Mouse (Mus musculus): ENCODE data around the gene Gprc5b. TPM values are rescaled to one million over a fixed set of nuclear protein-coding genes. Genes with fewer than 3 reads are reported as not detected.

The Gprc5b gene
- polyA plus RNA-seq (2012; rRNA removed), result 27.9 and 56.2 TPM in 2 replicates

DNA sequence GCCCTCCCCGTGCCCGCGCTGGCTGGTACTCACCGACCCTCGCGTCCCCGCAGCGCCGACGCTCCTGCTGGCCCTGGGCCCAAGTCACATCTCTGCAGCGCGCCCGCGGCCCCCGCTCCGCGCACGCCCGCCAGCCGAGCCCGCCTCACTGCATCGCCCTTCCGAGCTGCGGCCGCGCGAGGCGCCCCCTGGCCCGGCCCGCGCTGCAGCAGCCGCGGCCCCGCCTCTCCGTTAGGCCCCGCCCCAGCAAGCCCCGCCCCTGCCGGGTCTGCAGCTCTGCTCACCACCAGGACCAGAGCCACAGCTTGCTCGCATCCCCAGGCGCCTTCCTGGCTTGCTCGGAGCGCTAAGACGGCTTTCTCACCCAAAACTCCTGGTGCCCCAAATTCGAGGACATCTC is at the start of gene Gprc5b:
Gene Gprc5b (minus strand): TSS at position 205 of the 400 bp plus-strand sequence.
- DNase-seq (ENCODE audit: low read depth), result no peak

DNA sequence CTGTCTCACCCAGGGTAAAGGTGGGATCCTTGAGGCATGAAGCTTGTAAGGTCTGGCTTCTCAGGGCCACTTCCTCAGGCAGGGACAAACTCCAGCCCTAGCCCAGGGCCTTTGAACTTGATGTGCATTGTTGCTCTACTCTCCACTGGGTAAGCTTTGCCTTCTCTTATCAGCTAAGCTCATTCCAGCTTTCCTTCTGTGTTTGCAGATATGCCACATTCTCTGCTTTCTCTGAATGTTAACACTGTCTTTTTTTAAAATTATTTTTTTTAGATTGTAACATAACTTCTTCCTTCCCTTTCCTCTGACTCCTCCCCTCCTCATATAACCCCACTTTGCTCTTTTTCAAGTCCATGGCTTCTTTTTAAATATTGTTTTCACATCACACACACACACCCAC is 46.5 kb upstream of the Gprc5b start:
- no peak for DNase-seq (ENCODE audit: low read depth)

DNA sequence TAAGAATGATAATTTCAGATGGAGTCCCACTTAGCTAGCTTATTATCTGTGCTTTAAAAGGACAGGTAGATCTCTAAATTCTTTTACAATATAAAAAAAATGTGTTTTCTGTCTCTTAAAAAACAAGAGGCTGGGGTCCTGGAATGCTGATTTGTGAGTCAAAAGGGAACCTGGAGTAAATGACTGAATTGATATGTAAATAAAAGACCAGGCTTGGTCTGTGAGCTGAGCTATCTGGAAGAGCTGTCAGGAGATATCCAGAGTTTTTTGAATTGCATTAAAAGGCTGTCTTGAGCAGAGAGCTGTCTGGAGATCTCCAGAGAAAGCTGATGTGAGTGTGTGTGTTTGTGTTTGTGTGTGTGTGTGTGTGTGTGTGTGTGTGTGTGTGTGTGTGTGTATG is 42.6 kb upstream of the Gprc5b start:
- no peak for DNase-seq (ENCODE audit: low read depth)

- no peak for DNase-seq (ENCODE audit: low read depth)
Measured at GRCm38 (mm10) chr7:119034243-119034961, 39.4 kb upstream of the Gprc5b start.

DNA sequence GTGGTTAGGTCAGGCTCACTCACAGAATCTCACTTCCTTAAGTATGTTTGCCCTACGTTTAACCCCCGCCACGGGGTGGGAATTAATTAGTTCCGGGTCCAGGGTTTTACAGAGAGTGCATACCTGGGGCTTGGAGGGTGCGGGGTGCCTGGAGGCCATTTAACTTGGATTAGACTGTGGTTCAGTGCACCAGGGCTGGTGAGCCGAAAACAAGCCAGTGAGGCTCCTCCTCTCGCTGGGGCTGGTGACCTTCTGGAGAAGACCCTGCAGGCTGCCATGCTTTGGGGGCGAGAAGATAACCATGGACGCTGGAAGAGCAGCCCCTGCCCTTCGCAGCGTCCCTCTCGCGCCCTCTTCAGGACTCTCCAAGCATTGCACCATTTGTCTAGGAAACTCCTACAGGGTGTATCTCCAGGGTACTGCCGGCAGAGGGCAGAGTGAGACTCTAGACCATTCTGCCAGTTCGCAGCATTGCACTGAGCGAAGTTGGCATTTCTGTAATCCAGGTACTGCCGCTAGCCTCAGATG is 28.4 kb upstream of the Gprc5b start:
- no peak for DNase-seq (ENCODE audit: low read depth)

GRCm38 (mm10) chr7:119022238-119023156 is 27.5 kb upstream of the Gprc5b start:
- DNase-seq (ENCODE audit: low read depth), result no peak

DNA sequence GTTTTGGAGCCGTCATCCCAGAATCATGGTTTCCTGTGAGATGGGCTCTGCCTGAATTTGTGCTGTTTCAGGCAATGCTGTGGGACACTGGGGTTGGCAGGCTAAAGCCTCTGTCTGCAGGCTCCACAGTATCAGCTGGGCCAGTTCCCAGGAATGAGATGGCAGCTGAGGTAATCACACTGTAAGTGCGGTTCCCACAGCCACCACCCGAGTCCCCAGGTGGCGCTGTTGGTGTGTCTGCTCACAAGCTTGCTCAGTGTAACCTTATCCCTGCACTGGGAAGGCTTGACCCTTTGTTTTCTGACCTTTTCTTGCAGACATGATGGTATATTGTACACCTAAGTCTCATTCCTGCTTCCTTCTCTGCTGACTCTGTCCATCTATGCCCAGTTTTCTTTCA is 24.5 kb upstream of the Gprc5b start:
- no peak for DNase-seq (ENCODE audit: low read depth)

- DNase-seq (ENCODE audit: low read depth), result no peak
Measured at GRCm38 (mm10) chr7:119015736-119016135, 20.7 kb upstream of the Gprc5b start.

- no peak for DNase-seq (ENCODE audit: low read depth)
Measured at GRCm38 (mm10) chr7:119010854-119011529, 16.0 kb upstream of the Gprc5b start.

GRCm38 (mm10) chr7:119002501-119002900 is 7.5 kb upstream of the Gprc5b start:
- DNase-seq (ENCODE audit: low read depth), result no peak

DNA sequence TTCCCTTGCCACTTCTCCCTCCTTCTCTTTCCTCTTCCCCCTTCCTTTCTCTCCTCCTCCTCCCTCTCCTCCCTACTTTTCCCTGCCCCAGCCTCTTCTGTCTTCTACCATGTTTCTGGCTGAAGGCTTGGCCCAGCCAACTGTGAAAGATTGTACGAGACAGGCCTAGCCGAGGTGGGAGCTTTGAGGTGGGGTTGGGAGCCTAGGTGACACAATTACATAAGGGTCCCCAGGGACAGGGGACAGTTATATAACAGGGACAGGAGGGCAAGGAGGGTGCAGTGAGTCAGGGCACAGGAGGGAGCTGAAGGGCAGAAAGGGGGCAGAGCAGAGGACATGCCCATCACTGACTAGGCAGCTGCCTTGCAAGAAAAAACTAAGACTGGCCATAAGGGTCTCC is 7.0 kb upstream of the Gprc5b start:
- DNase-seq (ENCODE audit: low read depth), result no peak

- DNase-seq (ENCODE audit: low read depth), result no peak
Measured at GRCm38 (mm10) chr7:118999857-119000256, 4.8 kb upstream of the Gprc5b start.

DNA sequence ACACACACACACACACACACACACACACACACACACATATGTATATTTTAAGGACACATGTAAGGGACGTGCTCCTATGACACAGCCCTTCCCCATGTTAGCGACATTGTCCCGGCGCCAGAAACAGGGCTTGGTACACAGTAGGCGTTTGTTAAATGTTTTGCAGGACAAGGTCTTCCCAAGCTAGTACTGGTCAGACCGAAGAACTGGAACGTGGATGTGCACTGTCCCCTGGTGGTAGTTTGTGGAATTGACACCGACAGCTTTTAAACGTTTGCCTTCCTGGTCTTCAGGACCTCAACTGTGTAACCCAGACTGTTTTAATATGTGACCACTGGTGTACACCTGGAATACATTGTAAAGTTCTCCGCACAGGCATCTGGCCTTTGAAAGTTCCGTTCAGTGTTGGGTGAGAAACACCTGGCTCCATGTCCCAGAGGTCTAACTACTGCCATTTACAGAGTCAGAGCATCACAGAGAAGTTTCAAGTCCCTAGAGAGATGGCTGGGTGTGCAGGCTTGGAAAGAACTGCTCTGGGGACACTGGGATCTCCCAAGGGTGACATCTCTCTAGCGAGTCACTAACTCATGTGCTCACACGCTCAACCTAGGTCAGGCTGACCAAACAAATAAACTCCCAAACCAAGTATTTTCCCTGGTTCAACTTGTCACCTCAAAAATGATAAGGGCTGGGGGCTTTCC is 1.3 kb upstream of the Gprc5b start:
- no peak for DNase-seq (ENCODE audit: low read depth)

DNA sequence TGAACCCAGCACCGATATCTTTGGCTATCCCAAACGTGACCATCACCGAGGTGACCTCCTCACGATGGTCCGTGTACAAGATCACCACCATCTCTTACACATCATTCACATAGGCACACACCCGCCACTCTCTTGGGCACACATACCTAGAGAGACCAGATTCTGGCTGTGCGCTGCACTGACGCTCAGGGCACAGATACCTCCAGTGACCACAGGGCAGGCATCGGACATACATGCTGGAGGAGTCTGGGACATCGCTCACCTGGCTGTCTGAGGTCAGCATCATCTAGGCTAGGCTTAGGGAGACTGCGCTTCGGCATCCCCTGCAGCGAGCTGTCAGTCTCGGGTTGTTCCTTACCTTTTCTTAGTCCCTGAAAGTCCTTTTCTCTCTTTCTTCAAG is 660 bp upstream of the Gprc5b start:
- no peak for DNase-seq (ENCODE audit: low read depth)

DNA sequence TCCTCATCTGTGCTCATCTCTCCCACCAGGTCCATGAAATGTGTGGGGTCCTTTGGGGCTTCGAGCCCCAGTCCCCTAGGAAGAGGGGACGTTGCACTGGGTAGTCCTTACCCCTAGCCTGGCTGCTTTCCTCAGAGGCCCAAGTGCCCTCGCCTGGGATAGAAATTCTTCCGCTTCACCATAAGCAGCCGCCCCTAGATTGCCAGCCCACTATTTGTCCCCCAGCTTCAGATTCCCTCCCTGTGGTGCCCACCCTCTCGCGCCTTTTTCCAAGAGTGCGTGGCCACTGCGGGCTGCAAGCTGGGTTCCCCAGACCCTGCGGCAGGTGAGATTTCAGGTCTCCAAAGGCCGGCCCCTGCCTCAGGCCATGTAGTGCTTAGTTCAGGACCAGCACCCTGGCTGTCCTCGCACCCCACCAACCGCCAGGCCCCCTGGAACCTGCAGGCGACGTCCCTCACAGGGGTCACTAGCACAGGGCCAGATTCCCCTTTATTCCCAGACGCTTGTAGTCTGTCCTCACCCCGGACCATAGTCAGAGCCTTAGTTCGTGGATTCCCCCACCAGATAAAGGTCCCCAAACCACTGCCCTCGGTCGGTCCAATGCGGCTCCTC is 674 bp downstream of the Gprc5b start:
- DNase-seq (ENCODE audit: low read depth), result no peak

DNA sequence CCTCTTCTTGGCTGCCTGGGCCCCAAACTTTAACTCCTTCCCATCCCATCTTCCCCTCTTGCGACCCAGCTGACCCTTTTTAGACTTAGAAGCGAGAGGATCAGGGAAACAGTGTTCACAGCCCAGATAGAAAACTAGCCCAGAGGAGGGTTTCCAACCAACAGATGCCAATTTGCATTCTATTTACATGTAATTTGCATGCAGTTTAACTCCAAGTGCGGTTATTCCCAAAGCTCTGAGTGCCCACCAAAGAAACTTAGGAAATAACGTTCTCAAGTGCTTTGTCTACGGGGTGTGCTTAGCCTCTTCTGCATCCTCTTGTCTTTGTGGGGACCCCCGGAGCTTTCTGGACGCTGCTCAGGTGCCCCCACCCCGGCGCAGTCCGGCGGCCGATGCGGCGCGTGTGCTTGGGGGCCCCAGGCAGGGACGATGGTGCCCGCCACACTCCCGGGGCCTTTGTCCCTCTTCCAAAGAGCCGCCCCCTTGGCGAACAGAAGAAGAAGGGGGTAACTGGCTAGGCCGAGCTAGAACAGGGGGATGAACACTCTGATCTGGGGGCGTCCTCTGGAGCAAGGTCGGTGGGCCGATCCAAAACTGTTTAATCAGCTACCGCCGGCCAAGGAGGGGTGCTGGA is 1.3 kb downstream of the Gprc5b start:
- DNase-seq (ENCODE audit: low read depth), result no peak

GRCm38 (mm10) chr7:118992623-118993405 is 2.2 kb downstream of the Gprc5b start:
- no peak for DNase-seq (ENCODE audit: low read depth)

DNA sequence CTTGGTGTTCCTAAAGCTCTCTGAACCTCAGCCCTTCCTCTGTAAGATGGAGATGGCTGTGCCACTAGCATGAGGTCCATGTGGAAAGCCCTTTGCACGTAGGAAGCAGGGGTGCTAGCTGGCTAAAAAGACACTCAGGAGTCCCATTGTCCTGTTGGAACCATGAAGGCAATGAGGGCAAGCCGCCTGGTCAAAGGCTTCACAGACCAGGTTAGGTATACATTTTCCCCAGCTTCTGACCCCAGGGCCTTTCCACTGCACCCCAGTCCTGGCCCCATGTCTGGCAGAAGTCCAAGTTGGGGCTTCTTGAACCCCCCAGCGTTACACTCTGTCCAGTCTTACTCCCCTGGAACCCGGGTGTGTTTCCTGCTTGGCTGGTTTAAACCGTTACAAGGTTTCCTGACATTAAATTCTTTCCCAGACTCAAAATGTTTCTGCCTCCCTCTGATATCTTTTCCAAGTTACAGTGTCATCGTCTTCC is 2.9 kb downstream of the Gprc5b start:
- DNase-seq (ENCODE audit: low read depth), result no peak

DNA sequence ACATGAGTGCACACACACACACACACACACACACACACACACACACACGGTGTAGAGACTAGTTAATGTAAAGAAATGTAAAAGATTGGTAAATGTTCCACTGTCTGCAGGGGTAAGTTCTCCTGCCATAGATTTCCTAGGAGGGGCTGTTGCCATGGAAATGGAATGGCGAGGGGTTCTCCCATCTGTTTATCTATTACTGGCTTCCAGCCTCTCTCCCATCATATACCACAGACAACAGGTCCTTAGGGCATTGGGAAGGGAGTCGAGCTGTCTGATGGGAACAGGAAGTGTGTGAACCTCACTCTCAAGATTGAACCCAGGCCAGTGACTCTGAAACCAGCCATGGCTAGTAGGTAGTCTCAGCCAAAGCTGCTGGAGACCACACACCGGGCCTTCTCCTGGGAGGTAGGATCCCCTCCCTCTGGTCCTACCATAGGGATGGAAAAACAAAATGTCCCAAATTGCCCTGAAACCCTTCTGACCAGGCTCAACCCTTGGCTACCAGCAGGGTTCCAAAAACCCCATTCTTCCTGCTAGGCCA is 3.6 kb downstream of the Gprc5b start:
- DNase-seq (ENCODE audit: low read depth), result no peak
